In the genomic region with DNA sequence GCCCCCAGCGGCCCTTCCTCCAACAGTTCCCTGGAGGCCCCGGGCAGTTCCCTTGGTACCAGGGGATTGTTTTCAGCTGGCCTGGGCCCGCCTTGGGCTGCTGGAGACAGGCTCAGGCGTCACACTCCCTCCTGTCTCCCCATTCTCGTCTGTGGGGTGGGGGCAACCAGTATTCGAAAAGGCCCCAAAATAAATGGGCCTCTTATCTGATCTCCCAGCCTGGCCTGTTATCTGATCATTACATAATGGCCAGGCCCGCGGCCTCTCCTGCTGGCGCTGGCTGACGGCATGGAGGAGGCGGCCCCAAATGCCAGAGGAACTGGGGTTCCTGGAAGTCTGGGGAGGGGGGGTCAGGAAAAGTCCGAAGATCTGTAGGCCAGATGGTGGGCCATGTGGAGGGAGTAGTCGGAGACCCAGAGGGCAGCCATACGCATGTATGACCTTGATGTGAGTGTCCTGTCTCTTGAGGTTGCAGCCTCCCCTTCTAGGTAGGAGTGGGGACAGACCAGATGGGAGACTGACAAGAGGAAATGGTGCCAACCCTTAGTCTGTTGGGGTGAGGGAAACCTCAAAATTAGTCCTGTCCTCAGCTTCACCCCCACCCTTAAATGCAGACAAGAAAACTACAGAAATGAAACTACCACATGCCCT, we compare ENCODE assay signal across 9 mouse cellular contexts. TPM values are rescaled to one million over a fixed set of nuclear protein-coding genes. Genes with fewer than 3 reads are reported as not detected.
DNase-seq lines count a peak whose midpoint lies in the region; ATAC-seq lines count a peak whose summit lies in the region.
"Had no signal": no experiment of that assay in that cellular context is flagged by ENCODE, and none has a peak within 500 bp of the region (broad histone marks: within the 10 kb centered on the region; RNA-seq: fewer than 3 reads in every experiment).

No protein-coding gene starts in this region.

- no peaks in the 10 kb centered on the region for H3K9me3 ChIP-seq in heart, embryonic 15.5 days (replicated peaks)
- H3K9me3 ChIP-seq in limb, embryonic 11.5 days (ENCODE audit: control insufficient read depth, low read length): no peaks in the 10 kb centered on the region
- no peaks in the 10 kb centered on the region for H3K9me3 ChIP-seq in megakaryocyte, embryonic 14.5 days
- H3K9me3 ChIP-seq: midbrain, embryonic 15.5 days had no signal

- H3K4me1 ChIP-seq in heart, embryonic 15.5 days (replicated peaks): peaks cover 37% of the 10 kb centered on the region
- H3K4me1 ChIP-seq in limb, embryonic 11.5 days (ENCODE audit: control insufficient read depth, insufficient read depth, low read length): peaks cover 26% of the 10 kb centered on the region
- H3K4me1 ChIP-seq in megakaryocyte, embryonic 14.5 days: peaks cover 78% of the 10 kb centered on the region
- H3K4me1 ChIP-seq: midbrain, embryonic 15.5 days had no signal

- 58% methylated on average over 14 of the region's 14 CpGs for WGBS in heart, embryonic 15.5 days
- 54% methylated on average over 14 of the region's 14 CpGs for WGBS in limb, embryonic 11.5 days

- intact Hi-C loops in heart, postnatal 14 days (cut with DNase I): no loop called here

- peak overlapping the region; percentile 25; the same call in 1 of the 2 replicates for H3K9ac ChIP-seq in heart, embryonic 15.5 days
- H3K9ac ChIP-seq in limb, embryonic 11.5 days (ENCODE audit: low read length): 0 out of 2 replicates have a peak overlapping the region, but pooled peaks have one; percentile 8
- H3K9ac ChIP-seq: midbrain, embryonic 15.5 days had no signal

- no peak; the same call in 1 of the 2 replicates for ATAC-seq in heart, embryonic 15.5 days (replicated peaks; ENCODE audit: insufficient number of reproducible peaks, insufficient read depth, low FRiP score, low read depth)
- ATAC-seq in limb, embryonic 11.5 days (ENCODE audit: insufficient number of reproducible peaks, low FRiP score, low TSS enrichment, low read depth): no peak
- ATAC-seq: midbrain, embryonic 15.5 days had no signal

- peaks cover 10% of the 10 kb centered on the region; the same call in 1 of the 2 replicates for H3K36me3 ChIP-seq in heart, embryonic 15.5 days
- H3K36me3 ChIP-seq in limb, embryonic 11.5 days (ENCODE audit: control insufficient read depth, insufficient read depth, low read length): no peaks in the 10 kb centered on the region
- peaks cover 93% of the 10 kb centered on the region for H3K36me3 ChIP-seq in megakaryocyte, embryonic 14.5 days (replicated peaks; ENCODE audit: low read length)
- H3K36me3 ChIP-seq: midbrain, embryonic 15.5 days had no signal

- H3K27ac ChIP-seq in heart, embryonic 15.5 days: peak overlapping the region; percentile 64
- H3K27ac ChIP-seq in limb, embryonic 11.5 days (replicated peaks; ENCODE audit: low read depth, low read length): peak overlapping the region; percentile 61
- H3K27ac ChIP-seq: midbrain, embryonic 15.5 days had no signal

- DNase-seq in heart, adult 11 months: peak; percentile 98
- DNase-seq in heart, postnatal 14 days: no peak
- no peak for DNase-seq in limb, embryonic 11.5 days (ENCODE audit: low spot score)
- DNase-seq in cerebellum, postnatal 10 days: no peak
- DNase-seq in testis, postnatal 10 days (ENCODE audit: low spot score): no peak
- DNase-seq in cerebellum, adult 11-12 months: no peak

- no peaks in the 10 kb centered on the region for H3K27me3 ChIP-seq in heart, embryonic 15.5 days
- no peaks in the 10 kb centered on the region for H3K27me3 ChIP-seq in limb, embryonic 11.5 days (ENCODE audit: control insufficient read depth, insufficient read depth, low read length)
- H3K27me3 ChIP-seq in megakaryocyte, embryonic 14.5 days (replicated peaks): no peaks in the 10 kb centered on the region
- H3K27me3 ChIP-seq: midbrain, embryonic 15.5 days had no signal

- no peak overlapping the region for H3K4me3 ChIP-seq in heart, embryonic 15.5 days
- no peak overlapping the region for H3K4me3 ChIP-seq in limb, embryonic 11.5 days (ENCODE audit: low read depth, low read length)
- peak overlapping the region; percentile 84 for H3K4me3 ChIP-seq in megakaryocyte, embryonic 14.5 days (replicated peaks)
- H3K4me3 ChIP-seq: midbrain, embryonic 15.5 days had no signal

- H3K4me2 ChIP-seq in heart, embryonic 15.5 days: peak overlapping the region; percentile 39
- H3K4me2 ChIP-seq in limb, embryonic 11.5 days (ENCODE audit: low read depth, severe bottlenecking): no peak overlapping the region
- H3K4me2 ChIP-seq: midbrain, embryonic 15.5 days had no signal

RNA-seq across cellular contexts. Expression of gene Eng, which starts 8.5 kb away (rescaled TPM):
- total RNA-seq in heart, postnatal 14 days (2021): 100 to 1,000 TPM; 148 to 162 TPM
- 144 and 163 TPM in 2 replicates for polyA plus RNA-seq in heart, embryonic 15.5 days (2015; fragmentation: Nextera tagmentation; extraction: Ambion mirVana)
- 19.3 TPM in 2 replicates for polyA plus RNA-seq in limb, embryonic 11.5 days (2014; fragmentation: Nextera tagmentation; extraction: Ambion mirVana)
- 90.6 and 227 TPM in 2 replicates for polyA plus RNA-seq in megakaryocyte, embryonic 14.5 days (2012; ENCODE audit: insufficient read depth, low replicate concordance)

RNA-seq across cellular contexts. Expression of gene Ak1, which starts 33.3 kb away (rescaled TPM):
- 100 to 1,000 TPM; 595 to 617 TPM for total RNA-seq in heart, postnatal 14 days (2021)
- 360 and 390 TPM in 2 replicates for polyA plus RNA-seq in heart, embryonic 15.5 days (2015; fragmentation: Nextera tagmentation; extraction: Ambion mirVana)
- 25.4 and 29.8 TPM in 2 replicates for polyA plus RNA-seq in limb, embryonic 11.5 days (2014; fragmentation: Nextera tagmentation; extraction: Ambion mirVana)
- polyA plus RNA-seq in megakaryocyte, embryonic 14.5 days (2012; ENCODE audit: insufficient read depth, low replicate concordance): 11.0 and 12.2 TPM in 2 replicates

RNA-seq across cellular contexts. Expression of gene Fpgs, which starts 49.1 kb away (rescaled TPM):
- total RNA-seq in heart, postnatal 14 days (2021): 1 to 10 TPM; 6.0 to 7.4 TPM
- 13.8 and 19.7 TPM in 2 replicates for polyA plus RNA-seq in heart, embryonic 15.5 days (2015; fragmentation: Nextera tagmentation; extraction: Ambion mirVana)
- polyA plus RNA-seq in limb, embryonic 11.5 days (2014; fragmentation: Nextera tagmentation; extraction: Ambion mirVana): 22.1 and 23.2 TPM in 2 replicates
- 39.7 and 57.5 TPM in 2 replicates for polyA plus RNA-seq in megakaryocyte, embryonic 14.5 days (2012; ENCODE audit: insufficient read depth, low replicate concordance)

RNA-seq across cellular contexts. Expression of gene St6galnac6, which starts 55.4 kb away (rescaled TPM):
- 100 to 1,000 TPM in 1 of 2 experiments, 10 to 100 TPM in 1; 97.9 to 104 TPM for total RNA-seq in heart, postnatal 14 days (2021)
- polyA plus RNA-seq in heart, embryonic 15.5 days (2015; fragmentation: Nextera tagmentation; extraction: Ambion mirVana): 28.5 and 29.0 TPM in 2 replicates
- polyA plus RNA-seq in limb, embryonic 11.5 days (2014; fragmentation: Nextera tagmentation; extraction: Ambion mirVana): 6.5 and 7.5 TPM in 2 replicates
- polyA plus RNA-seq in megakaryocyte, embryonic 14.5 days (2012; ENCODE audit: insufficient read depth, low replicate concordance): 36.4 and 40.9 TPM in 2 replicates

RNA-seq across cellular contexts. Expression of gene Cdk9, which starts 58.0 kb away (rescaled TPM):
- 10 to 100 TPM; 30.7 to 31.3 TPM for total RNA-seq in heart, postnatal 14 days (2021)
- polyA plus RNA-seq in heart, embryonic 15.5 days (2015; fragmentation: Nextera tagmentation; extraction: Ambion mirVana): 45.5 and 66.6 TPM in 2 replicates
- 98.3 and 101 TPM in 2 replicates for polyA plus RNA-seq in limb, embryonic 11.5 days (2014; fragmentation: Nextera tagmentation; extraction: Ambion mirVana)
- polyA plus RNA-seq in megakaryocyte, embryonic 14.5 days (2012; ENCODE audit: insufficient read depth, low replicate concordance): 148 and 403 TPM in 2 replicates

Comparison
In these comparisons a context has a peak if more than half of its experiments do, and no peak if none do; other contexts are left out.
1. RNA of gene Ak1, which starts 33.3 kb away (polyA plus RNA-seq): 360 to 390 TPM in heart, embryonic 15.5 days; 25.4 to 29.8 TPM in limb, embryonic 11.5 days and 11.0 to 12.2 TPM in megakaryocyte, embryonic 14.5 days; every median in the first group is over 10 times any median in the second.